Mouse (Mus musculus) MEL (cell line): ENCODE data around the gene Carnmt1. TPM values are rescaled to one million over a fixed set of nuclear protein-coding genes. Genes with fewer than 3 reads are reported as not detected.

ENCODE experiments used
- DNase-seq: peaks from one replicate; pipeline ENCODE4 v3.0.0; 2011; ENCODE audit warnings: low read depth, low spot score
- H3K27ac ChIP-seq: 2 replicates; pipeline ENCODE4 v1.5.1; 2012; ENCODE audit warnings: low read depth, mild to moderate bottlenecking, control low read depth, low read length, moderate library complexity; ENCODE audit not compliant: control insufficient read depth
- H3K27me3 ChIP-seq, 2 experiments: fragments of 150-350 bp in 1 of 2; sonication (generic) in 1 of 2; 2 replicates each; pipeline ENCODE4 v1.6.1; 2012; ENCODE audit warnings: low read length in 2 of 2, mild to moderate bottlenecking in 2 of 2, improper control_type of control experiment in 1 of 2, moderate library complexity in 1 of 2; ENCODE audit not compliant: insufficient read depth in 2 of 2, control insufficient read depth in 1 of 2
- H3K36me3 ChIP-seq, 2 experiments: 2 replicates each; pipeline ENCODE4 v1.6.1; 2012 to 2014; ENCODE audit warnings: low read length in 2 of 2, improper control_type of control experiment in 1 of 2, inconsistent platforms in 1 of 2, mild to moderate bottlenecking in 1 of 2; ENCODE audit not compliant: insufficient read depth in 2 of 2, control insufficient read depth in 1 of 2
- H3K4me1 ChIP-seq, 2 experiments: fragments of 150-350 bp in 1 of 2; sonication (generic) in 1 of 2; 2 replicates each; pipeline ENCODE4 v1.6.1; 2012; ENCODE audit warnings: low read length in 2 of 2, improper control_type of control experiment in 1 of 2, mild to moderate bottlenecking in 1 of 2; ENCODE audit not compliant: insufficient read depth in 2 of 2, control insufficient read depth in 1 of 2
- H3K4me3 ChIP-seq, 2 experiments: fragments of 150-350 bp in 1 of 2; sonication (generic) in 1 of 2; 2 replicates each; pipeline ENCODE4 v1.5.1; 2012; ENCODE audit warnings: low read depth in 2 of 2, low read length in 2 of 2, mild to moderate bottlenecking in 2 of 2, moderate library complexity in 2 of 2, control low read depth in 1 of 2, improper control_type of control experiment in 1 of 2; ENCODE audit not compliant: control insufficient read depth in 1 of 2, insufficient read depth in 1 of 2
- H3K79me2 ChIP-seq: 2 replicates; pipeline ENCODE4 v1.6.1; 2012; ENCODE audit warnings: mild to moderate bottlenecking, low read length, moderate library complexity; ENCODE audit not compliant: control insufficient read depth, poor library complexity, insufficient read depth
- H3K9ac ChIP-seq: 2 replicates; pipeline ENCODE4 v1.6.1; 2012; ENCODE audit warnings: low read depth, mild to moderate bottlenecking, control low read depth, low read length, moderate library complexity; ENCODE audit not compliant: control insufficient read depth, poor library complexity, severe bottlenecking
- H3K9me3 ChIP-seq: fragments of 150-350 bp; sonication (generic); replicated peaks from 2 replicates; pipeline ENCODE4 v1.6.1; 2012; ENCODE audit warnings: mild to moderate bottlenecking, low read length, improper control_type of control experiment, moderate library complexity; ENCODE audit not compliant: insufficient read depth
- BHLHE40 ChIP-seq: IDR thresholded peaks from 2 replicates; pipeline ENCODE4 v1.6.1; 2012; ENCODE audit warnings: low read depth, mild to moderate bottlenecking, inconsistent platforms, low read length, improper control_type of control experiment, borderline replicate concordance
- CHD1 ChIP-seq: IDR thresholded peaks from 2 replicates; pipeline ENCODE4 v1.6.1; 2012; ENCODE audit warnings: low read depth, mild to moderate bottlenecking, inconsistent platforms, low read length, improper control_type of control experiment
- CHD2 ChIP-seq: IDR thresholded peaks from 2 replicates; pipeline ENCODE4 v1.6.1; 2011; ENCODE audit warnings: low read length, improper control_type of control experiment
- CTCF ChIP-seq, 3 experiments: IDR thresholded peaks in 2 of 3; conservative IDR thresholded peaks in 1 of 3; 2 replicates each; pipeline ENCODE4 v1.5.1; 2011 to 2012; ENCODE audit warnings: low read length in 3 of 3, low read depth in 2 of 3, mild to moderate bottlenecking in 2 of 3, improper control_type of control experiment in 1 of 3, inconsistent platforms in 1 of 3, mixed read lengths in 1 of 3, moderate library complexity in 1 of 3; ENCODE audit not compliant: control insufficient read depth in 1 of 3, insufficient read depth in 1 of 3, poor library complexity in 1 of 3, severe bottlenecking in 1 of 3
- E2F4 ChIP-seq: IDR thresholded peaks from 2 replicates; pipeline ENCODE4 v1.6.1; 2011; ENCODE audit warnings: low read depth, low read length, improper control_type of control experiment, borderline replicate concordance
- ELF1 ChIP-seq: IDR thresholded peaks from 2 replicates; pipeline ENCODE4 v1.6.1; 2014; ENCODE audit warnings: low read depth, mild to moderate bottlenecking, inconsistent platforms, low read length, improper control_type of control experiment, moderate library complexity
- EP300 ChIP-seq, 2 experiments: IDR thresholded peaks; 2 replicates each; pipeline ENCODE4 v1.6.1; 2011; ENCODE audit warnings: improper control_type of control experiment in 2 of 2, low read length in 2 of 2, low read depth in 1 of 2, mild to moderate bottlenecking in 1 of 2
- ETS1 ChIP-seq: IDR thresholded peaks from 2 replicates; pipeline ENCODE4 v1.6.1; 2012; ENCODE audit warnings: low read depth, mild to moderate bottlenecking, inconsistent platforms, low read length, improper control_type of control experiment, moderate library complexity
- GABPA ChIP-seq: IDR thresholded peaks from 2 replicates; pipeline ENCODE4 v1.6.1; 2012; ENCODE audit warnings: low read depth, mild to moderate bottlenecking, inconsistent platforms, low read length, improper control_type of control experiment, moderate library complexity
- GATA1 ChIP-seq: IDR thresholded peaks from 2 replicates; pipeline ENCODE4 v1.6.1; 2011; ENCODE audit warnings: low read depth, low read length, improper control_type of control experiment
- HCFC1 ChIP-seq: IDR thresholded peaks from 2 replicates; pipeline ENCODE4 v1.6.1; 2012; ENCODE audit warnings: low read depth, mild to moderate bottlenecking, inconsistent platforms, low read length, improper control_type of control experiment, moderate library complexity
- JUND ChIP-seq: IDR thresholded peaks from 2 replicates; pipeline ENCODE4 v1.6.1; 2011; ENCODE audit warnings: low read depth, mild to moderate bottlenecking, improper control_type of control experiment, low read length
- KAT2A ChIP-seq: conservative IDR thresholded peaks from 2 replicates; pipeline ENCODE4 v1.6.1; 2012; ENCODE audit warnings: low read depth, low read length, improper control_type of control experiment, inconsistent platforms
- MAFK ChIP-seq: IDR thresholded peaks from 2 replicates; pipeline ENCODE4 v1.6.1; 2011; ENCODE audit warnings: low read depth, mild to moderate bottlenecking, low read length, improper control_type of control experiment, borderline replicate concordance
- MAX ChIP-seq: IDR thresholded peaks from 2 replicates; pipeline ENCODE4 v1.6.1; 2011; ENCODE audit warnings: low read length, improper control_type of control experiment
- MAZ ChIP-seq: IDR thresholded peaks from 2 replicates; pipeline ENCODE4 v1.6.1; 2012; ENCODE audit warnings: low read depth, mild to moderate bottlenecking, inconsistent platforms, low read length, improper control_type of control experiment
- MEF2A ChIP-seq: IDR thresholded peaks from 2 replicates; pipeline ENCODE4 v1.6.1; 2014; ENCODE audit warnings: low read depth, mild to moderate bottlenecking, inconsistent platforms, low read length, improper control_type of control experiment; ENCODE audit not compliant: poor library complexity, insufficient replicate concordance, severe bottlenecking; ENCODE audit errors: extremely low read depth
- MXI1 ChIP-seq: IDR thresholded peaks from 2 replicates; pipeline ENCODE4 v1.6.1; 2011; ENCODE audit warnings: mild to moderate bottlenecking, low read depth, low read length, improper control_type of control experiment
- MYB ChIP-seq: IDR thresholded peaks from 2 replicates; pipeline ENCODE4 v1.6.1; 2011; ENCODE audit warnings: mild to moderate bottlenecking, low read depth, low read length, improper control_type of control experiment
- MYC ChIP-seq: IDR thresholded peaks from 2 replicates; pipeline ENCODE4 v1.6.1; 2011; ENCODE audit warnings: low read depth, mild to moderate bottlenecking, low read length, improper control_type of control experiment, moderate library complexity
- NRF1 ChIP-seq: IDR thresholded peaks from 2 replicates; pipeline ENCODE4 v1.6.1; 2014; ENCODE audit warnings: low read depth, mild to moderate bottlenecking, inconsistent platforms, low read length, improper control_type of control experiment, moderate library complexity; ENCODE audit not compliant: poor library complexity, insufficient read depth, severe bottlenecking
- POLR2A ChIP-seq, 2 experiments: IDR thresholded peaks; 2 replicates each; pipeline ENCODE4 v1.6.1; 2011 to 2012; ENCODE audit warnings: low read length in 2 of 2, mild to moderate bottlenecking in 2 of 2, control low read depth in 1 of 2, improper control_type of control experiment in 1 of 2, low read depth in 1 of 2, moderate library complexity in 1 of 2; ENCODE audit not compliant: control insufficient read depth in 1 of 2, insufficient read depth in 1 of 2, poor library complexity in 1 of 2
- POLR2AphosphoS2 ChIP-seq: IDR thresholded peaks from 2 replicates; pipeline ENCODE4 v1.6.1; 2011; ENCODE audit warnings: low read length, improper control_type of control experiment
- POLR2AphosphoS5 ChIP-seq: IDR thresholded peaks from 2 replicates; pipeline ENCODE4 v1.6.1; 2012; ENCODE audit warnings: low read depth, borderline replicate concordance, mild to moderate bottlenecking, inconsistent platforms, low read length, moderate library complexity, mixed read lengths
- RAD21 ChIP-seq: IDR thresholded peaks from 2 replicates; pipeline ENCODE4 v1.6.1; 2011; ENCODE audit warnings: mild to moderate bottlenecking, low read depth, low read length, improper control_type of control experiment
- RCOR1 ChIP-seq: IDR thresholded peaks from 2 replicates; pipeline ENCODE4 v1.6.1; 2012; ENCODE audit warnings: low read depth, mild to moderate bottlenecking, inconsistent platforms, low read length, improper control_type of control experiment
- SIN3A ChIP-seq: IDR thresholded peaks from 2 replicates; pipeline ENCODE4 v1.6.1; 2012; ENCODE audit warnings: low read length, improper control_type of control experiment, inconsistent platforms
- SMC3 ChIP-seq: IDR thresholded peaks from 2 replicates; pipeline ENCODE4 v1.6.1; 2011; ENCODE audit warnings: low read depth, low read length, improper control_type of control experiment
- TAL1 ChIP-seq: IDR thresholded peaks from 2 replicates; pipeline ENCODE4 v1.6.1; 2012; ENCODE audit warnings: mild to moderate bottlenecking, inconsistent platforms, low read length, moderate library complexity, mixed read lengths
- TBP ChIP-seq: IDR thresholded peaks from 2 replicates; pipeline ENCODE4 v1.8.0; 2011; ENCODE audit warnings: low read depth, low read length, improper control_type of control experiment
- TCF12 ChIP-seq: IDR thresholded peaks from 2 replicates; pipeline ENCODE4 v1.6.1; 2014; ENCODE audit warnings: low read depth, mild to moderate bottlenecking, inconsistent platforms, low read length, improper control_type of control experiment, moderate library complexity
- UBTF ChIP-seq: IDR thresholded peaks from 2 replicates; pipeline ENCODE4 v1.6.1; 2012; ENCODE audit warnings: low read depth, mild to moderate bottlenecking, inconsistent platforms, low read length, improper control_type of control experiment, moderate library complexity, borderline replicate concordance; ENCODE audit not compliant: insufficient read depth
- USF1 ChIP-seq: IDR thresholded peaks from 2 replicates; pipeline ENCODE4 v1.6.1; 2014; ENCODE audit warnings: low read depth, mild to moderate bottlenecking, inconsistent platforms, low read length, improper control_type of control experiment, moderate library complexity
- USF2 ChIP-seq, 2 experiments: IDR thresholded peaks; 2 replicates each; pipeline ENCODE4 v1.6.1; 2011 to 2012; ENCODE audit warnings: improper control_type of control experiment in 2 of 2, low read length in 2 of 2, borderline replicate concordance in 1 of 2, inconsistent platforms in 1 of 2, low read depth in 1 of 2, mild to moderate bottlenecking in 1 of 2; ENCODE audit not compliant: insufficient read depth in 1 of 2
- ZC3H11A ChIP-seq: IDR thresholded peaks from 2 replicates; pipeline ENCODE4 v1.6.1; 2012; ENCODE audit warnings: low read depth, mild to moderate bottlenecking, inconsistent platforms, low read length, improper control_type of control experiment
- ZMIZ1 ChIP-seq: IDR thresholded peaks from 2 replicates; pipeline ENCODE4 v1.6.1; 2012; ENCODE audit warnings: low read depth, mild to moderate bottlenecking, inconsistent platforms, low read length, improper control_type of control experiment, moderate library complexity
- ZNF384 ChIP-seq: IDR thresholded peaks from 2 replicates; pipeline ENCODE4 v1.6.1; 2012; ENCODE audit warnings: low read depth, mild to moderate bottlenecking, inconsistent platforms, low read length, improper control_type of control experiment
- polyA plus RNA-seq, 2 experiments: library from polyadenylated mRNA; stranded (reverse) in 1 of 2; unstranded in 1 of 2; fragments of >175 nt in 1 of 2; fragments of >200 nt in 1 of 2; gene quantifications; 2 replicates each; pipeline versions ENCODE4 v1.2.1 to v1.2.4; 2012; ENCODE audit warnings: low replicate concordance in 2 of 2, low read depth in 1 of 2; ENCODE audit not compliant: insufficient read length in 2 of 2, insufficient read depth in 1 of 2, missing spikeins in 1 of 2
- total RNA-seq: library from RNA; depleted of rRNA; stranded (reverse); fragments of 300-350 nt; gene quantifications from 2 replicates; pipeline ENCODE4 v1.2.3, GENCODE M21; 2012

Carnmt1 gene
- total and polyA plus RNA-seq, 3 experiments = 15.4 to 23.3 TPM; not detected in 1

DNA sequence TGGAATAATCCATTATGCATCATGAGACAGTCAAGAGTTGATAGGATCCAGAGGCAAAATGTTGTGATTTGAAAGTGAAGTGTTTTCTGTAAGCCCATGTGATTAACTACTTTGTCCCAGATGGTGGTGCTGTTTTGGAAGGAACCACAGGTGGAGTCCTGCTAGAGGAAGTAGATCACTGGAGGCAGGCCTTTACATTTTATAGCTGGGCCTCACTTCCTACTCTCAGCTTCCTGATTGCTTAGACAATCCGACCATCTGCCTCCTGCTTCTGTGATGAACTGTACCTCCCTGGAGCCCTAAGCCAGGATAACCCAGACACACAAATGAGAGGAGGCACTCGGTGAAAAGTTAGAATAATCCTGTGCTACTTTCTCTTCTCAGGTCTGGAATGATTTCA lies 6.7 kb upstream of the Carnmt1 start:
- H3K27ac ChIP-seq = peak overlapping the region; percentile 52
- H3K9me3 ChIP-seq = no peaks in the 10 kb centered on the region
- H3K79me2 ChIP-seq = peaks cover 2% of the 10 kb centered on the region; the same call in 1 of the 2 replicates
- H3K27me3 ChIP-seq = no peaks in the 10 kb centered on the region
- DNase-seq = peak; percentile 79
- peaks cover 3 to 13% of the 10 kb centered on the region in 2 experiments for H3K4me1 ChIP-seq
- H3K4me3 ChIP-seq = peak overlapping the region; percentile 22 to 38
- peaks cover 0 to 13% of the 10 kb centered on the region in 2 experiments; a peak in 2 of 4 replicates for H3K36me3 ChIP-seq
- H3K9ac ChIP-seq = peak overlapping the region; percentile 55
- TF ChIP-seq BHLHE40 (no peak), E2F4 (no peak), KAT2A (peak; percentile 30; the same call in 1 of the 2 replicates), RCOR1 (0 out of 2 replicates have a peak, but pooled peaks have one; percentile 34), MAZ (peak; percentile 34; the same call in 1 of the 2 replicates), SMC3 (peak; percentile 37), USF1 (peak; percentile 64; the same call in 1 of the 2 replicates), CTCF (IDR thresholded peaks at IDR 0.05 in 2 of 3, conservative IDR thresholded peaks at IDR 0.05 in 1 of 3; ENCODE audit: control insufficient read depth in 1 of 3, insufficient read depth in 1 of 3, low read depth in 2 of 3, low read length in 3 of 3, poor library complexity in 1 of 3, severe bottlenecking in 1 of 3) (peak in 1 of 3 experiments; percentile 55; a peak in 2 of 6 replicates), MEF2A (no peak), JUND (no peak), POLR2A (IDR thresholded peaks at IDR 0.05; ENCODE audit: control insufficient read depth in 1 of 2, insufficient read depth in 1 of 2, low read depth in 1 of 2, low read length in 2 of 2, poor library complexity in 1 of 2) (peak in 1 of 2 experiments; percentile 68; a peak in 2 of 4 replicates), MXI1 (peak; percentile 54; the same call in 1 of the 2 replicates), ZC3H11A (peak; percentile 19; the same call in 1 of the 2 replicates), TAL1 (no peak), ETS1 (peak; percentile 42; the same call in 1 of the 2 replicates), USF2 (IDR thresholded peaks at IDR 0.05; ENCODE audit: borderline replicate concordance in 1 of 2, insufficient read depth in 1 of 2, low read depth in 1 of 2, low read length in 2 of 2) (no peak), POLR2AphosphoS2 (no peak), POLR2AphosphoS5 (no peak), GATA1 (no peak), UBTF (no peak), TBP (peak; percentile 68), CHD2 (no peak), MAFK (no peak), ELF1 (peak; percentile 86), CHD1 (no peak), RAD21 (peak; percentile 8), ZNF384 (no peak), GABPA (no peak), MYB (no peak), ZMIZ1 (no peak), TCF12 (0 out of 2 replicates have a peak, but pooled peaks have one; percentile 12), SIN3A (peak; percentile 54), MYC (peak; percentile 70; the same call in 1 of the 2 replicates), EP300 (IDR thresholded peaks at IDR 0.05; ENCODE audit: low read depth in 1 of 2, low read length in 2 of 2) (peak in 1 of 2 experiments; percentile 29; a peak in 1 of 4 replicates), NRF1 (no peak), MAX (peak; percentile 81), HCFC1 (peak; percentile 72)
